Mouse (Mus musculus) heart, embryonic 12.5 days (tissue): ENCODE results near the gene Ppat. TPM values are rescaled to one million over a fixed set of nuclear protein-coding genes. Genes with fewer than 3 reads are reported as not detected.

Experiments
- ATAC-seq: fragments of 200-750 bp; cut with Nextera tagmentation; 2 replicates; pipeline ENCODE4 v1.8.0; 2017; ENCODE audit warnings: moderate TSS enrichment, moderate library complexity; ENCODE audit not compliant: insufficient number of reproducible peaks, low FRiP score
- H3K27ac ChIP-seq: fragments of 300-500 bp; sonication (generic); 2 replicates; pipeline ENCODE4 v1.5.1; 2016; ENCODE audit warnings: mild to moderate bottlenecking, moderate library complexity; ENCODE audit not compliant: poor library complexity, severe bottlenecking
- H3K27me3 ChIP-seq: fragments of 300-500 bp; sonication (generic); replicated peaks from 2 replicates; pipeline ENCODE4 v1.6.1; 2016; ENCODE audit warnings: mild to moderate bottlenecking, moderate library complexity
- H3K36me3 ChIP-seq: fragments of 300-500 bp; sonication (generic); 2 replicates; pipeline ENCODE4 v1.6.1; 2016; ENCODE audit warnings: mild to moderate bottlenecking, moderate library complexity
- H3K4me1 ChIP-seq: fragments of 300-500 bp; sonication (generic); replicated peaks from 2 replicates; pipeline ENCODE4 v1.6.1; 2016; ENCODE audit warnings: mild to moderate bottlenecking
- H3K4me2 ChIP-seq: fragments of 300-500 bp; sonication (generic); 2 replicates; pipeline ENCODE4 v1.6.1; 2016; ENCODE audit warnings: mild to moderate bottlenecking, moderate library complexity
- H3K4me3 ChIP-seq: fragments of 300-500 bp; sonication (generic); 2 replicates; pipeline ENCODE4 v1.5.1; 2016; ENCODE audit warnings: mild to moderate bottlenecking
- H3K9ac ChIP-seq: fragments of 300-500 bp; sonication (generic); 2 replicates; pipeline ENCODE4 v1.6.1; 2016; ENCODE audit warnings: mild to moderate bottlenecking, moderate library complexity
- H3K9me3 ChIP-seq: fragments of 300-500 bp; sonication (generic); replicated peaks from 2 replicates; pipeline ENCODE4 v1.6.1; 2016; ENCODE audit warnings: mild to moderate bottlenecking, moderate library complexity
- WGBS: fragments of 180-500 bp; shearing (Covaris S2); methylation state at CpG from one replicate; pipeline ENCODE4 v1.1.7; 2016; 5-methylcytosine and 5-hydroxymethylcytosine counted together
- polyA plus RNA-seq: library from polyadenylated mRNA; unstranded; fragments of >200 nt; fragmentation: Nextera tagmentation; extraction: Ambion mirVana; gene quantifications from 2 replicates; pipeline ENCODE4 v1.2.1, GENCODE M21; 2016

The Ppat gene
- polyA plus RNA-seq, 1 experiment from 2014 or later = 33.2 TPM

GRCm38 (mm10) chr5:76969250-76969649 is 17.9 kb upstream of the Ppat start:
- WGBS = 81% methylated on average over 5 of the region's 5 CpGs
- Histone ChIP-seq H3K9ac (no peak overlapping the region), H3K9me3 (no peaks in the 10 kb centered on the region), H3K4me2 (no peak overlapping the region), H3K27ac (no peak overlapping the region), H3K4me1 (peaks cover 8% of the 10 kb centered on the region), H3K4me3 (no peak overlapping the region), H3K36me3 (peaks cover 51% of the 10 kb centered on the region), H3K27me3 (no peaks in the 10 kb centered on the region)
- ATAC-seq = no peak

- WGBS = 87% methylated on average over 3 of the region's 3 CpGs
- Histone ChIP-seq H3K36me3 (peaks cover 84% of the 10 kb centered on the region), H3K4me1 (no peaks in the 10 kb centered on the region)
Observed at GRCm38 (mm10) chr5:76964651-76965050, 13.3 kb upstream of the Ppat start.

GRCm38 (mm10) chr5:76962545-76962944 is 11.2 kb upstream of the Ppat start:
- Histone ChIP-seq H3K4me3 (no peak overlapping the region), H3K9me3 (no peaks in the 10 kb centered on the region), H3K27ac (no peak overlapping the region), H3K4me1 (no peaks in the 10 kb centered on the region), H3K9ac (no peak overlapping the region), H3K36me3 (peaks cover 87% of the 10 kb centered on the region), H3K27me3 (no peaks in the 10 kb centered on the region), H3K4me2 (no peak overlapping the region)
- WGBS = 81% methylated on average over 11 of the region's 11 CpGs
- no peak for ATAC-seq

More at GRCm38 (mm10) chr5:76964651-76965050, 13.3 kb upstream of the Ppat start:
- no peak overlapping the region for H3K4me3 ChIP-seq
- ATAC-seq = no peak
- H3K27ac ChIP-seq = no peak overlapping the region
- no peaks in the 10 kb centered on the region for H3K9me3 ChIP-seq
- no peaks in the 10 kb centered on the region for H3K27me3 ChIP-seq
- no peak overlapping the region for H3K9ac ChIP-seq
- H3K4me2 ChIP-seq = no peak overlapping the region

- H3K9me3 ChIP-seq = no peaks in the 10 kb centered on the region
- H3K4me1 ChIP-seq = peaks cover 11% of the 10 kb centered on the region
- peaks cover 91% of the 10 kb centered on the region for H3K36me3 ChIP-seq
- no peak overlapping the region for H3K27ac ChIP-seq
- WGBS = 93% methylated on average over 5 of the region's 5 CpGs
- no peak overlapping the region for H3K4me3 ChIP-seq
- H3K9ac ChIP-seq = no peak overlapping the region
- no peaks in the 10 kb centered on the region for H3K27me3 ChIP-seq
- no peak for ATAC-seq
- H3K4me2 ChIP-seq = no peak overlapping the region
Observed at GRCm38 (mm10) chr5:76959587-76959986, 8.2 kb upstream of the Ppat start.

- Histone ChIP-seq H3K36me3 (peaks cover 81% of the 10 kb centered on the region), H3K4me3 (no peak overlapping the region), H3K27ac (no peak overlapping the region), H3K9ac (no peak overlapping the region), H3K4me2 (no peak overlapping the region), H3K4me1 (peaks cover 25% of the 10 kb centered on the region), H3K27me3 (no peaks in the 10 kb centered on the region), H3K9me3 (no peaks in the 10 kb centered on the region)
- 90% methylated on average over 1 of the region's 1 CpGs for WGBS
- no peak for ATAC-seq
Observed at GRCm38 (mm10) chr5:76957954-76958353, 6.6 kb upstream of the Ppat start.

- H3K27me3 ChIP-seq = no peaks in the 10 kb centered on the region
- peaks cover 30% of the 10 kb centered on the region for H3K4me1 ChIP-seq
- no peak overlapping the region for H3K4me3 ChIP-seq
- H3K4me2 ChIP-seq = no peak overlapping the region
- H3K9ac ChIP-seq = no peak overlapping the region
- no peaks in the 10 kb centered on the region for H3K9me3 ChIP-seq
- WGBS = 70% methylated on average over 4 of the region's 4 CpGs
- H3K27ac ChIP-seq = peak overlapping the region; percentile 53
- ATAC-seq = no peak
- H3K36me3 ChIP-seq = peaks cover 59% of the 10 kb centered on the region
Observed at GRCm38 (mm10) chr5:76955474-76955873, 4.1 kb upstream of the Ppat start.

- Histone ChIP-seq H3K27me3 (no peaks in the 10 kb centered on the region), H3K36me3 (peaks cover 48% of the 10 kb centered on the region), H3K4me3 (no peak overlapping the region), H3K9ac (0 out of 2 replicates have a peak overlapping the region, but pooled peaks have one; percentile 36), H3K27ac (no peak overlapping the region), H3K4me1 (peaks cover 36% of the 10 kb centered on the region), H3K9me3 (no peaks in the 10 kb centered on the region), H3K4me2 (0 out of 2 replicates have a peak overlapping the region, but pooled peaks have one; percentile 10)
- WGBS = 76% methylated on average over 6 of the region's 6 CpGs
- no peak for ATAC-seq
Observed at GRCm38 (mm10) chr5:76954271-76954900, 3.0 kb upstream of the Ppat start.

- 81% methylated on average over 3 of the region's 3 CpGs for WGBS
- Histone ChIP-seq H3K36me3 (peaks cover 44% of the 10 kb centered on the region), H3K27me3 (no peaks in the 10 kb centered on the region), H3K4me3 (no peak overlapping the region), H3K4me1 (peaks cover 37% of the 10 kb centered on the region), H3K27ac (no peak overlapping the region), H3K9me3 (no peaks in the 10 kb centered on the region), H3K4me2 (no peak overlapping the region), H3K9ac (peak overlapping the region; percentile 45; the same call in 1 of the 2 replicates)
- ATAC-seq = no peak
Observed at GRCm38 (mm10) chr5:76953794-76954193, 2.4 kb upstream of the Ppat start.

- H3K9ac ChIP-seq = peak overlapping the region; percentile 91
- peak overlapping the region; percentile 97 for H3K4me2 ChIP-seq
- peak overlapping the region; percentile 89 for H3K27ac ChIP-seq
- no peaks in the 10 kb centered on the region for H3K27me3 ChIP-seq
- H3K9me3 ChIP-seq = no peaks in the 10 kb centered on the region
- H3K36me3 ChIP-seq = peaks cover 32% of the 10 kb centered on the region
- peak overlapping the region; percentile 91 for H3K4me3 ChIP-seq
- H3K4me1 ChIP-seq = peaks cover 50% of the 10 kb centered on the region
- 15% methylated on average over 7 of the region's 7 CpGs for WGBS
- ATAC-seq = no peak
Observed at GRCm38 (mm10) chr5:76952112-76953040, 998 bp upstream of the Ppat start.

GRCm38 (mm10) chr5:76950343-76951105 is 854 bp downstream of the Ppat start:
- H3K9me3 ChIP-seq = no peaks in the 10 kb centered on the region
- H3K4me1 ChIP-seq = peaks cover 65% of the 10 kb centered on the region
- peaks cover 15% of the 10 kb centered on the region; the same call in 1 of the 2 replicates for H3K36me3 ChIP-seq
- H3K9ac ChIP-seq = peak overlapping the region; percentile 84
- peak overlapping the region; percentile 91 for H3K4me3 ChIP-seq
- H3K27me3 ChIP-seq = no peaks in the 10 kb centered on the region
- whole genome bisulfite sequencing = under 1% methylated on average over 24 of the region's 24 CpGs
- H3K27ac ChIP-seq = peak overlapping the region; percentile 91
- peak overlapping the region; percentile 97 for H3K4me2 ChIP-seq
- no peak; the same call in none of the 2 replicates for ATAC-seq
